Mouse (Mus musculus): ENCODE results near the gene Bcl11b.

Bcl11b gene

DNA sequence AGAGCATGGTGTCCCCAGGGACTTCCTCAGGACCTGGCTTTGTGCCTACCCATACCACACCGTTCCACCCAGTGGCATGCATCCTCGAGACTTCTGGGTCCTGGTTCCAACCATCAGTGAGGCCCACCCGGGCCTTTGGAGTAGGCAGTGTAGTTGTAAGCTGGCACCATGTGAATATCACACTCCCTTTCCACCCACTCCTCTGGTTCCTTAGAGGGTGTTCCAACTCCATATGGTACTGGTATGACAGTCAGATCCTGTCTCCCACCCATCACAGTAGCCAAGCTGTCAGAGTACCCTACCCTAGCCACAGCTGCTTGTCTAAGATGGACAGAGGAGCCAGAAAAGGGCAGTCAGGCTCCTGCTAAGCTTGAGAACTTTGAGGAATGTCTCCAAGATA, 112.0 kb downstream of the Bcl11b start:
- peak in 1 of 2 experiments; percentile 19 for DNase-seq (ENCODE audit: low spot score in 2 of 2)

DNA sequence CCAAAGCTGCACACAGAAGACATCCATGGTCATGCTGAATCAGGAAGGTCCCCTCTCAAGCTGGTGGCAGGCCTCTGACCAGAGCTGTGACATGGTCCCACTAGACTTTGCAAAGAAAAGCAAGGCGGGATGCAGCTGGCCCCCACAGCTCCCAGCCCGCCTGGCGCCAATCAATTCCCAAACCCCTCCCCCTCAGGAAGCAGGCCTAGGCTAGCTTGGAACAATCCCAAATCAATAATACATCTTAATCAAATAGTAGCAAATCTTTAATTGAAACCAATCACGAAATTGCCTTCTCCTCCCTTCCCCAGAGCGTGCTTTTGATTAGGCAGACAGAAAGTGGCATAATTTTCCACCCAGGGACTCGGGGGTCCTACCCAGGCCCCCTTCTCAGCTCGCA, 113.1 kb downstream of the Bcl11b start:
- DNase-seq (ENCODE audit: low spot score in 2 of 2): no peak

DNA sequence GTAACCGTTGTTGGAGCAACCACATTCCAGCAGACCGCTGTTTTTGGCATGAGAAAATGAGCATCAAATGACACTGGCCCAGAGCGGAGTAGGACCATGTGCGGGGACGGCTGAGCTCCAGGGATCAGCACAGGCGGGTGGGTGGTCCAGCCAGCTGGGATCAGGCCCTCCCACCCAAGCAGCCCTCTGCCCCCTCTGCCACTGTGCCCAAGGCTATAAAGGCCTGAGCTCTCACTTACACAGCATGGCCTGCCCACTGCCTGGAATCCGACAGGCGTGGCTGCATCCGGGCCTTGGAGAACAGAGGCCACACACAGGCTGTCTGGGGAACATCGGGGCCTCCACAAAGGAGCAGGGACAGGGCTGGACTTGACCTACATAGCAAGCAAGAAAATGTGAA, 113.6 kb downstream of the Bcl11b start:
- DNase-seq (ENCODE audit: low spot score in 2 of 2): no peak

DNA sequence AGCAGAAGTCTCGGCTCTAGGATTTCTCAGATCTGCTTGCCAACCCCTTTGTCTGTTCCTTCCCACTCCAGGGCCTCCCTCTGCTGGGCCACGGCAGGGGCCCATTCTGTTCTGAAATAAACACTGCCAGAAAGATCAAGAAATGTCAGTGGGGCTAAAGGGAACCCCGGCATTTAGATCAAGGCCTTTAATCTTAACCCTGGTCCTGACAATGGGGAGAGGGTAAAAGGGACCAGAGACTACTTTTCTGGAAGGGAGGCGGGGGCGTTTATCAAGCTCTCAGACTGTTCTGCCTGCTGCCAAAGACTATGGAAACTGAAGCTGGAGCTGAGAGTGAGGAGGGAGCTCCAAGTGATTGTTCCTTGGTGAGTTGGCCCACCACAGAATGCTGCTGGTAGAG, 114.8 kb downstream of the Bcl11b start:
- no peak for DNase-seq (ENCODE audit: low spot score in 2 of 2)

DNA sequence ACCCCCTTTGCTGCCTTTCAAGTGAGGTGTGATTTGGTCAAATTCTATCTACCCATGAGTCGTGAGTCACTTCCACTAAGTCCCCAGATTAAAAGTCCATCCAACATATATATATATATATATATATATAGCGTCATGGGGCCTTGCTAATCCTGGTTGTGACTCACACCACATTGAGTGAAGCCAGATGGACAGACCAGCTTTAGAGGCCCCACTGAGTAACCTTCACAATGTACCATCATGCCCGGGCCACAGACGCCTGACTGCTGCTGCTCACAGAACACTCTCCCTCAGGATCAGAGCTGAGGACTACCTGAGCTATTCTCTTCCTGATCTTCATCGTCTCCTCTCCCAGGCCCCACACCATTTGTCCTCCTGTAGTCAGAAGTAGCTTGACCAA, 115.4 kb downstream of the Bcl11b start:
- DNase-seq (ENCODE audit: low spot score in 2 of 2): no peak

DNA sequence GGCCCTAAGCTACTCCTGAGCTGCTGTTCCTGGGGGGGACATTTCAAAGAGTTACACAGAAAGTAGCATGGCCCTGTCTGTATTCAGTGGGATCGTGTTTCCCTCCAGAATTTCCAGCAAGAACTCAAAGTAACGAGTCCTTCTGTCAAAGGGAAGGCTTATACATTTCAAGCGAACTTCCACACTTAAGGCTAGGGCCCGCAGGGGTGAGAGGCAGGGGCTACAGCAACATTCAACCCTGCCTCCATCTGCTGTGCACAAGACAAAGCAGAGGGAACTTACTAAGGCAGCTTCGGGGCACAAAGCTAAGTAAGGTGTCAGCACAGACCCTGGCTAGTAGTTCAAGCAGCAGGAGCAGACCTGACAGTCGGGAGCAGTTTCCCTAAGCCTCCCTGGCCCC, 115.8 kb downstream of the Bcl11b start:
- no peak for DNase-seq (ENCODE audit: low spot score in 2 of 2)

DNA sequence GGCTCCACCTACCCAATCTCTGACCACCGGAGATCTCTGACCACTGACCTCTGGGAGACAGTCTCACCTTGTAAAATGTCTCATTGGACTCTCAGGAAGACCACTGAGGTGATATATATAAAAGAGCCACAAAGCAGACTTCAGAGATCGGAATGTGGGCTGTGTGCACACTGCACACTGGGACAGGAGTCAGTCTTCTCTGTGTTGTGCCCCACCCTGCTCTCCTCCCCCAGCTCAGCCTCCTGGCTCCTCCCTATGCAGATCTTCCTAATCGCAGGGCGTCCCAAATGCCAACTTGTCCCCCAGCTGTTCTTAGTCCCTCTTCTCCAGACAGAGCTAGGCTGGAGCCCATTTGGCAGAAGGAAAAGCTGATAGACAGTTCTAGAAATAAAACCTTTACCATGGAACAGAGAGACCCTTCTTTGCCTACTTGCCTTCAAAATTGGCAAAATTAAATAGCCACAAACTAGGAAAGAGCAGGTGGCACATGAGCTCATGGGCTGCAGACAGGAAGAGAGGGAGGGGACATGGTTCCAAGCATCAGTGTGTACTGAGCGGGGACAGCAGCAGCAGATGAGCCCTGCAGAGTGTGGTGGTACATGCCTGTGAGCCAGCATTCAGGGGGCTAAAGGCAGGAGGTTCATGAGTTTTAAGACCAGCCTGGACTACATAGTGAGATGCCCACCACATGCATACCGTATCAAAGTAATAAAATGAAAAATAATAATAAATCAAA, 118.9 kb downstream of the Bcl11b start:
- no peak for DNase-seq (ENCODE audit: low spot score in 2 of 2)

DNA sequence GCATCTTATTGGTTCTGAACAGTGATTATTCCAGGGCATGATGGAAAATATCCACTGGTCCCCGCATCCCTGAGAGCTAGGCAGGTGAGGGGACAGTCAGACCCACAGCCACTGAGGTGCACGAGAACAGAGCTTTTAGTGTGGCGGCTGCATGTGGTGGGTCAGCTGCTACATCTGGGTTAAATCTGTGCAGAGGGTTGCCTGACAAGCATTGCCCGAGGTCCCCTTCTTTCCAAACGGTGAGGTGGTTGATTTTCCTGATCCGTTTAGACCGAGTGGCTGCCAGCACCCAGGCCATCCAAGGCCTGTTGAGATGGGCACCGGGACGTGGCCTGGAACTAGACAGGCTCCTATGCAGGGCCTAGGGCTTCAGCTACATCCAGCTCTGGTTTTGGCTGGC, 121.7 kb downstream of the Bcl11b start:
- DNase-seq (ENCODE audit: low spot score in 2 of 2): no peak

DNA sequence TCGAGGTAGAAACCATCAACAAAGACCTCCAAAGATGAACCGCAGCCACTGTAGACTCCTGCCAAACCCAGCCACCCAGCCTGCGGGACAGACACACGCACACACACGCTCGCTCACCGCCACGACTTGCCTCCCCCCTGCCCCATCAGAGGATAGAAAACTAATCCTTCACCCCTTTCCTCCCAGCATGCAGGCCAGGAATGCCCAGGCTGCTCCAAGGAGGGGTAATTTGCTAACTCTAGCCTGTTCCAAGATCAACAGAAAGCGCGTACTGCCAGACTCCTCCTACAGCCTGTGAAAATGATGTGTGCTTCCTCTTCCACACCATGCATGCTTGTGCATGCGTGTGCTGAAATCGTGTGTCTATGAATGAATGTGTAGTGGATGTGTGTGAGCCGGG, 122.7 kb downstream of the Bcl11b start:
- no peak for DNase-seq (ENCODE audit: low spot score in 2 of 2)

DNA sequence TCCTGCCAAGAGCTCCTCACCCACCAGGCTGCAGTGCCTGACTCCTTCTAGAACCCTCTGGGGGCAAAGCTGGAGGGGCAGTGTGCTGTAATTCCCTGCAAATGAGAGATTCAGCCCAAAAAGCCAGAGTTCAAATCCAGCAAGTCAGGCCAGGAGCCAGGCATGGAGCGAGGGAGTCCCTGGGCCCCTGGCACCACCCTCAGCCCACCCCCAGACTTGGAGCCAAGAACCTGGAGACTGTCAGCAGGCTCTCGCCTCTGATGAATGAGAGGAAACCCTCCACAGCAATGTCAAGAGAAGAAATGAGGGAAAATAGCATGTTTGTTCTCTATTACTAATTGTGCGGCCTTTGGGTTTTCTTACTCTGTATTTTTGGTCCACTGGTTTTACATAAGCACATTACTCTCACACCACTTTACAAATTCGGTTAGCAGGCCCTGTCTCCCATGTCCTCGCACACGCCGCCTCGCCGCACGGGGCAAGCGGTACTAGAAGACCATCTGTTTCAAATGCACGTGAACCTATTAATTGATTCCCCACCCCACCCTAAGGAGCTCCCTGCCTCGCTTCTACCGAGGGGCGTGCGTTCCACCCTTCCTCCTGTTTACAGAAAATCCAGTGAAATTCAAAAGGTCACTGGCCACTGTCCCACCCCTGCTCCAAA, 124.2 kb downstream of the Bcl11b start:
- no peak for DNase-seq (ENCODE audit: low spot score in 2 of 2)

DNA sequence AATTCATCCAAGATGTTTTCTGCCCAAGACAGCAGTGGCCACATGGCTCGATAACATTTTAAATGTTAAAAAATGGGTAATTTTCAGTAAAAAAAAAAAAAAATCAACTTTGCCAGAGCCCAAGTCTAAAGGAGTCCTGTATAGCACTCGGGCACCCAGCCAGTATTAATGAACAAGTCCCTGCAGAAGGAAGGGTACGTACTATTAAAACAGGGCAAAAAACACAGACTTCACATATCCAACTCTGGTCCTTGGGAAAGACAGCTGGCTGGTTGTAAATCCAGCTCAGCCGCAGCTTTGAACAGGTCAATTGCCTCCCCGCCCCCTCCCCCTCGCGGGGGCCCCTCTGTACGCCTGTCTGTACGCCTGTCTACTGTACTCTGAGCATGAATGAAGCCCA, 127.2 kb downstream of the Bcl11b start:
- DNase-seq (ENCODE audit: low spot score in 2 of 2): no peak

DNA sequence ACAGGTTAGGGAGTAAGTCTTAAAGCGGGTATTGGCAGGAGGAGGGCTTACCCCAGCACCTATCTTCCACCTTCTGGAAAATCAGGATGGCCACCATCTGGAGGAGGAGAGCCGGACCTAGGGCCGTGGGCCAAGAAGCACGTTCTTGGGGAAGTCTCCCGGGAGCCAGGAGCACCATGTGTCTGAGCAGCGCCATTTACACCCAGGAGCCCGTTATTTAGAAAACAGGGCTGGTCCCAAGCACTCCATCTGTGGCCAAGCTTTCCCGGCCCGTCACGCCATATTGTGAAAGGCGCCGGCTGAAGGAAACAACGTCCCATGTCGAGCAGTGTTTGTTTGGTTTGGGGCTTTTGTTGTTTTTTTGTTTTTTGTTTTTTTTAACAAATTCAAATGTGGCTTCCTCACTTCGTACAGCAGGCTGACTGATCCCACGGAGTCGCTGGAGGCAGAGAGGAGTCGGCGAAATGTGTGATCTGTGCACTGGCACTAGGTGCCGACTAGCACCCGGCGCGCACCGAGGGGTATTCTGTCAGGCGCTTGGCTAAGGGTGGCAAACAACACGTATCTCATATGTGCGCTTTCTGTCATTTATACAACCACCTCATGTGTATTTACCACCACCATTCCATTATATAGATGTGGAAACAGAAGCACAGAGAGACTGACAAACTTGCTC, 128.8 kb downstream of the Bcl11b start:
- DNase-seq (ENCODE audit: low spot score in 2 of 2): no peak

DNA sequence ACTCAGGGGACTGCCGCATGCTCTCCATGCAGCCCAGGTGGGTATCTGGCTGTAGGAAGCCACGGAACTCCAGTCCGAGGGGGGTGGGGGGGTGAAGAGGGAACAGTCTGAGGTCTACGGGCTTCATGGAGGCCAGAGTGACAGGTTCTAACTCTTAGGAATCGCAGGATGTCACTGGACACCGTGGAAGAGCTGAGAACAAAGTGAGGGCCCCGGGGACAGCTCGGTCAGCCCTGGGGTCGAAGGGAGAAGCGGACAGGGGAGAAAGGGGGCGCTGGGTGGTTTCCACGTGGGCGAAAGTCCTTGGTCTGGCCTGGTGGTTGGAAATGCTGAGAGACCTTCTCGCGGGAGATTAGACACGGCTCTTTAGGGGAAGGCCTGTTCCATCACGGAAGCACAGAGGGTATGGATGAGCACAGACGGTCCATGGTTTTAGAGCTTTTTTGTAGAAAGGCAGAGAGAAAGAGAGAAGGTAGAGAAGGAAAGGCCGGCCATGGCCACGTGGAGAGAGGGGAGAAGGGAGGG, 133.8 kb downstream of the Bcl11b start:
- no peak for DNase-seq (ENCODE audit: low spot score in 2 of 2)

DNA sequence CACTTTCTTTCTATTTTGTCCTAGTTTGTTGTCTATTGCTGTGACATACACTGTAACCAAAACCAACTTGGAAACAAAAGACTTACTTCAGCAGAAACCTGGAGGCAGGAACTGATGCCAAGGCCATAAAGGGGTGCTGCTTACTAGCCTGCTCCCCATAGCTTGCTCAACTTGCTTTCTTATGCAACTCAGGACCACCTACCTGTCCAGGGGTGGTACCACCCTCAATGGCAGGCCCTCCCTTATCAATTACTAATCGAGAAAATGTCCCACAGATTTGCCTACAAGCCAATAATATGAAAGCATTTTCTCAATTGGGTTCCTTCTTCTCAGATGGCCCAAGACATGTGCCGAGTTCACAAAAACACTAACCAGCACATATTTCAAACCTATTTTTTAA, 135.1 kb downstream of the Bcl11b start:
- no peak for DNase-seq (ENCODE audit: low spot score in 2 of 2)

All from left cerebral cortex, adult 9 months (tissue).